Mouse (Mus musculus): ENCODE results near the gene Pclaf. TPM values are rescaled to one million over a fixed set of nuclear protein-coding genes. Genes with fewer than 3 reads are reported as not detected.

Gene Pclaf
- polyA plus RNA-seq (2014; fragmentation: Illumina TruSeq; extraction: RNeasy Lipid Tissue Mini Kit (QIAGEN cat#74804); ENCODE audit: low read depth, low replicate concordance): 7.6 TPM

DNA sequence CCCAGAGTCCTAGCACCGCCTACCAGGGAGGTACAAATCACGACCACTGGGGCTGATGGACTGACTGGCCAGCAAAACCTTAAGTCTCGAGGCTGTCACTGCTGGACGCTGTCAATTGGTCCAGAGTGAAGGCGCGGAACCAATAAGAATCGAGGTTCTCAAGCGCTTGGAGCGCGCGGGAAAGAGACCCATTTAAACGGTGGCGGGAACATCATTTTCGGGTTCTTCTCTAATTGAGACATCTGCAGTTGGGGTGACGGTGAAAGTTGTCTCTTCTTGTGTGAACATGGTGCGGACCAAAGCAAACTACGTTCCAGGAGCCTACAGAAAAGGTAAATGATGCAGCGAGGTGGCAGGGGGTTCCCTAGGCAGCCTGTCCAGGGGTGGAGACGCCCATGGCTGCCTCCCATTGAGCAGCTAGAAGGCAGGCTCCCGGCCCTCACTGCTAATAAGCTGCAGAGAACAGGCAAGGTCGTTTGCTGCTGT lies at the start of gene Pclaf:
Pclaf (plus strand) TSS at position 95 of the 486 bp plus-strand sequence.

GRCm38 (mm10) chr9:65908394-65909300 lies 18.6 kb downstream of the Pclaf start, which contains the start of the genes Trip4 and Csnk1g1:
Gene Trip4, minus strand, starts transcription at chr9:65908794.
Gene Csnk1g1, plus strand, starts transcription at chr9:65908924.

Other genes with a start within 250 kb of the Pclaf start
- 79.7 TPM for gene Oaz2, start 222.2 kb upstream of the Pclaf start, polyA plus RNA-seq (2014; fragmentation: Illumina TruSeq; extraction: RNeasy Lipid Tissue Mini Kit (QIAGEN cat#74804); ENCODE audit: low read depth, low replicate concordance)
- 11.5 TPM for gene Zfp609, start 62.7 kb upstream of the Pclaf start, polyA plus RNA-seq (2014; fragmentation: Illumina TruSeq; extraction: RNeasy Lipid Tissue Mini Kit (QIAGEN cat#74804); ENCODE audit: low read depth, low replicate concordance)
- 78.8 TPM for gene Trip4, start 18.6 kb downstream of the Pclaf start, polyA plus RNA-seq (2014; fragmentation: Illumina TruSeq; extraction: RNeasy Lipid Tissue Mini Kit (QIAGEN cat#74804); ENCODE audit: low read depth, low replicate concordance)
- 25.6 TPM for gene Csnk1g1, start 18.7 kb downstream of the Pclaf start, polyA plus RNA-seq (2014; fragmentation: Illumina TruSeq; extraction: RNeasy Lipid Tissue Mini Kit (QIAGEN cat#74804); ENCODE audit: low read depth, low replicate concordance)
- gene Ppib, start 170.0 kb downstream of the Pclaf start, polyA plus RNA-seq (2014; fragmentation: Illumina TruSeq; extraction: RNeasy Lipid Tissue Mini Kit (QIAGEN cat#74804); ENCODE audit: low read depth, low replicate concordance): 144 TPM
- not detected for gene Snx22, start 179.5 kb downstream of the Pclaf start, polyA plus RNA-seq (2014; fragmentation: Illumina TruSeq; extraction: RNeasy Lipid Tissue Mini Kit (QIAGEN cat#74804); ENCODE audit: low read depth, low replicate concordance)
- gene Snx1, start 236.3 kb downstream of the Pclaf start, polyA plus RNA-seq (2014; fragmentation: Illumina TruSeq; extraction: RNeasy Lipid Tissue Mini Kit (QIAGEN cat#74804); ENCODE audit: low read depth, low replicate concordance): 163 TPM
- 145 TPM for gene Ciao2a, start 236.4 kb downstream of the Pclaf start, polyA plus RNA-seq (2014; fragmentation: Illumina TruSeq; extraction: RNeasy Lipid Tissue Mini Kit (QIAGEN cat#74804); ENCODE audit: low read depth, low replicate concordance)